Mouse (Mus musculus) thymus, postnatal 0 days (tissue): Measurements from ENCODE around the gene Hdac7. TPM values are rescaled to one million over a fixed set of nuclear protein-coding genes. Genes with fewer than 3 reads are reported as not detected.

Experiments
- DNase-seq: peaks from one replicate; pipeline ENCODE4 v3.0.0-alpha.2; 2015; ENCODE audit warnings: low spot score
- polyA plus RNA-seq: library from polyadenylated mRNA; unstranded; fragments of >200 nt; fragmentation: Nextera tagmentation; extraction: Ambion mirVana; gene quantifications from 2 replicates; pipeline ENCODE4 v1.2.1, GENCODE M21; 2015

Gene Hdac7
- polyA plus RNA-seq, 1 experiment from 2014 or later: 122 TPM

GRCm38 (mm10) chr15:97816199-97816994 is 27.9 kb downstream of the Hdac7 start:
- DNase-seq: no peak

- no peak for DNase-seq
Observed at GRCm38 (mm10) chr15:97815254-97815653, 29.0 kb downstream of the Hdac7 start.

- DNase-seq: no peak
Observed at GRCm38 (mm10) chr15:97814703-97815102, 29.6 kb downstream of the Hdac7 start.

GRCm38 (mm10) chr15:97813452-97814204 is 30.7 kb downstream of the Hdac7 start:
- no peak for DNase-seq

GRCm38 (mm10) chr15:97812875-97813274 is 31.4 kb downstream of the Hdac7 start:
- DNase-seq: no peak

- no peak for DNase-seq
Observed at GRCm38 (mm10) chr15:97812126-97812525, 32.2 kb downstream of the Hdac7 start.

- DNase-seq: no peak
Observed at GRCm38 (mm10) chr15:97811307-97811706, 33.0 kb downstream of the Hdac7 start.

GRCm38 (mm10) chr15:97810399-97810798 is 33.9 kb downstream of the Hdac7 start:
- DNase-seq: no peak

- DNase-seq: no peak
Observed at GRCm38 (mm10) chr15:97809942-97810341, 34.4 kb downstream of the Hdac7 start.

GRCm38 (mm10) chr15:97809206-97809605 is 35.1 kb downstream of the Hdac7 start:
- no peak for DNase-seq

GRCm38 (mm10) chr15:97808532-97808931 is 35.8 kb downstream of the Hdac7 start:
- DNase-seq: no peak

- no peak for DNase-seq
Observed at GRCm38 (mm10) chr15:97807867-97808266, 36.4 kb downstream of the Hdac7 start.

- no peak for DNase-seq
Observed at GRCm38 (mm10) chr15:97802575-97802974, 41.7 kb downstream of the Hdac7 start.

- DNase-seq: no peak
Observed at GRCm38 (mm10) chr15:97801811-97802210, 42.5 kb downstream of the Hdac7 start.

GRCm38 (mm10) chr15:97800853-97801252 is 43.4 kb downstream of the Hdac7 start:
- DNase-seq: no peak

- DNase-seq: no peak
Observed at GRCm38 (mm10) chr15:97799446-97799845, 44.9 kb downstream of the Hdac7 start.

- no peak for DNase-seq
Observed at GRCm38 (mm10) chr15:97798134-97798533, 46.2 kb downstream of the Hdac7 start.

- DNase-seq: no peak
Observed at GRCm38 (mm10) chr15:97796674-97797310, 47.5 kb downstream of the Hdac7 start.

GRCm38 (mm10) chr15:97795559-97796235 is 48.6 kb downstream of the Hdac7 start:
- no peak for DNase-seq

GRCm38 (mm10) chr15:97794268-97794667 is 50.0 kb downstream of the Hdac7 start:
- peak; percentile 34 for DNase-seq

GRCm38 (mm10) chr15:97793386-97794153 is 50.7 kb downstream of the Hdac7 start:
- DNase-seq: no peak
